Mouse (Mus musculus) adipocyte (in vitro differentiated cells): ENCODE results near the gene Olfr656.
A peak's percentile ranks its signal among the peaks of the same experiment; 100 is the strongest.

Experiments used
- DNase-seq: peaks from one replicate; pipeline ENCODE4 v3.0.0-alpha.2; 2016; ENCODE audit warnings: low spot score

The Olfr656 gene

DNA sequence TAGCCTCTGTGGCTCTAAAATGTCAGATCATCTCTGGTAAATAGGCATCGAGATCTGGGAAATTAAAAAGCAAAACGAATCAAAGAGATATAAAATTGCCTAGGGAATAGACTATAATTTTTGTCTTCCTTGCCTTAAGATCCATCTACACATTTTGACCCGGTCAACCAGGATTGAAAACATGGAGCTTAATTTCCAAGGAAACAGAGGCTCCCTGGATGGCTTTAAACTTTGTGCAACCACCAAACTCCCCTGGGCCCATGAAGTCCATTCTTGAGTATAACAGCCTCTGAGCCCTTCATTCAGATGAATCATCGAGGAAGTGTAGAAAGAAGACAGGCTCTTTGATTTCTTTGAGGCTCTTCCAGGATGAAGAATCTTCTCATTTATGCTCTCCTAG lies at the start of gene Olfr656:
Gene Olfr656, plus strand, starts transcription at position 301 of the 400 bp plus-strand sequence.
- DNase-seq: peak; percentile 2

DNA sequence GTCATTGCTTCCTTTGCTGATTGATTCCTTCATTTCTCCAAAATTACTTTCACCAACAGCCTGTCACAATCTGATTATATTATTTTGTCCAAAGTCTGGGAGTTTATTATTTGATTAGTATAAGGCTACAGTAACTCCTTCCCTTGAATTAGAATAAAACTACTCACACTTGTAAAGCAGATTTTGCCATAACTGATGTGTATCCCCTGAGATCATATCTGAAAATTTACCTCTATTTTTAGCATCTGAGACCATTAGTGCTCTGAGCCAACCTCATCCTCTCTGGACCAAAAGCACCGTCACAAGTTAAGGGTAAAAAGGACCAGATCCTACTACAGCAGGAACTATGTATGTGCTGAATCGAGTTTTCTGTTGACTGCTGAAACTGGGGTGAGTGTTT lies 36.7 kb upstream of the Olfr656 start, which contains the start of gene Olfr653:
Gene Olfr653, plus strand, starts transcription at position 301 of the 400 bp plus-strand sequence.
- DNase-seq: no peak

DNA sequence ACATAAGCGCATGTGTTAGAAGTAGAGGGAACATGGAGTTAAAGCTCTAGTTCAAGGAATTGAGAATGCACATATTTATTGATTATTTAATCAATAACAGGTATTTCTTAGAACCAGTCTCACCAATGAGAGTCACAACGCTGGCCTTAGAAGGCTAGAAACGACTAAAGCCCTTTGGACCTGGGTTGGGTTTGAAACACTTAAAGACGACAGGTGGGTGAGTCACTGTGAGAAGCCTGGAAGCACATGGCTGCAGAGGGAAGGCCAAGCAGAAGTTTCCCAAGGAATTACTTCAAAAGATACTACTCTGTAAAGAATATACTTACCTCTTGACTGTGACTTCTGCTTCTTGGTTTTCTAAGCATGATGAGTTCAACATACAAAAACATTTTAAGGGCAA lies 32.9 kb upstream of the Olfr656 start:
- no peak for DNase-seq

DNA sequence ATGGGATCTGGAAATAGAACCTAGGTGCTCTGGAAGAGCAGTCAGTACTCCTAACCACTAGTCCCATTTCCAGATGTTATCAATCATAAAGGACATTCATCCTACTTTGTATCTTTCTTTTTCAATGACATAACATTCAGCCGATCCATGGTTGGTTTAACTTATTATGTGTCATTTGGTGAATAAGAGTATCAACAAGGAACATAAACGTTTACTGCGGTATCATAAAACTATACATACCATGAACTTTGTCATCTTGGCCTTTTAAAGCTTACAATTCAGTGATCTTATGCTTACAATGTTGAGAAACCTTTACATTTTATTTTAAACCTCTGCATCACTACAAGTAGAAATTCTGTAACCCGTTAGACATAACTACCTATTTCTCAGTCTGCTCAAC lies 32.3 kb upstream of the Olfr656 start:
- no peak for DNase-seq

DNA sequence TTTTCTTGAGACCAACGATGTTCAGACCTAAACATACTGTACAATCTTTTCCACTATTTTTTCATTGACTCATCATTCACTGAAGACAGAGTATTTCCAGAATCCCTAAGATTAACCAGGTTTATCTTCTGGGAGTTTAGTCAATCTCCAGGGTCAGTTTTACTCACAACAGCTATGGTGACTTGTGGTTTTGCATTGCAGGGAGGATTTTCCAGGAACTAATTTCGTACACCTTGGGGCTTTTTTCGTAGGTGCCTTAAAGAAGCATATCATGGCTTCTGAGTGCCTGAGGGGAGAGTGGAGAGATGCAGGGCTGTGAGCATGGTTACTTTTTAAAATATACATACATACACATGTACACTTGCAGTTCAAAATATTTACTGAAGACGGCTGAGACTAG lies 27.0 kb upstream of the Olfr656 start, which contains the start of gene Olfr654:
Gene Olfr654, plus strand, starts transcription at position 301 of the 400 bp plus-strand sequence.
- DNase-seq: no peak

DNA sequence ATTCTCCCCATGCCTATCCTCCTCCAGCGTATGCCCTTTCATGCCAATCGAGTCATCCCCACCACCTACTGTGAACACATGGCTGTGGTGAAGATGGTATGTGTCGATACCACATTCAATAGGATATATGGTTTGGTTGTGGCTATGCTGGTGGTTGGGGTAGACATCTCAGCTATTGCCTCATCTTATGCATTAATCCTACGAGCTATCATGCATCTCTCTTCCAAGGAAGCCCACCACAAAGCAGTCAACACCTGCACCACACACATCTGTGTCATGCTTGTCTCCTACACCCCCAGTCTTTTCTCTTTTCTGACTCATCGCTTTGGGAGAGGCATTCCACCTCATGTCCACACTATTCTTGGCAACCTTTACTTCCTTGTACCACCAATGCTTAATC lies 25.5 kb upstream of the Olfr656 start:
- no peak for DNase-seq

DNA sequence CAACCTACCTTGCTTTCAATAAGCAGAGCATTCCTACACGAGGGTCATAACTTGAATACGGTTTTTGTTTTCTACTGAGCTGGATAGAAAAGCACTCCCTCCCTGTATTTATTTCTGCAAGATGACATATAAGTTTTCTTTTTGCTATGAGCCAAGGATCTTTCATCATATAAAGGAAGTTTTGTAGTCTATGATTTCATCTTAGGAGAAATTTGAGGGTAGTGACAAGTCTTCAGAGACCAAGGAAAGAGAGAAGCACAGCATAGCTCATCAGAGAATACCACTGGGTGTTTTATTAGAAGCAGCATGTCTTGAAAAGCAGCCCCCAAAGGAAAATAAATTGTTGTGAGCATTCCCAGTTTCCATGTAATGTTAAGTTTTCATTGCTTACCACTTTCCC lies 12.1 kb upstream of the Olfr656 start, which contains the start of gene Olfr655:
Gene Olfr655, minus strand, starts transcription at position 101 of the 400 bp plus-strand sequence.
- no peak for DNase-seq

DNA sequence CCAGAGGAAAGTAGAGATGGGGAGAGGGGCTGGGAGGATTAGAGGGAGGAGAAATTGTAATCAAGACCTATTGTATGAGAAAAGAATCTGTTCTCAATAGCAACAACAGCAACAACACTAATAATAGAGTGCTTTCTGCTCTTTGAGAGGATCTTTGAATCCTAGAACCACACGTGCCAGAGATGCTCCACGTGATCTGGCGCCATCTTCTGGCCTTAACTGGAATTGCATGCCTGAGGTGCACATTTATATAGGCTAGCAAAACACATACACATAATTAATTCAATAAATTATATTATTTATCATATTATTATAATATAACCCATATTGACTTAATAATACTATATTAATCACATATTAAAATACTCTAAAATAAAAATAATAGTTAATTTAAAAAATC lies 10.6 kb upstream of the Olfr656 start:
- DNase-seq: no peak

DNA sequence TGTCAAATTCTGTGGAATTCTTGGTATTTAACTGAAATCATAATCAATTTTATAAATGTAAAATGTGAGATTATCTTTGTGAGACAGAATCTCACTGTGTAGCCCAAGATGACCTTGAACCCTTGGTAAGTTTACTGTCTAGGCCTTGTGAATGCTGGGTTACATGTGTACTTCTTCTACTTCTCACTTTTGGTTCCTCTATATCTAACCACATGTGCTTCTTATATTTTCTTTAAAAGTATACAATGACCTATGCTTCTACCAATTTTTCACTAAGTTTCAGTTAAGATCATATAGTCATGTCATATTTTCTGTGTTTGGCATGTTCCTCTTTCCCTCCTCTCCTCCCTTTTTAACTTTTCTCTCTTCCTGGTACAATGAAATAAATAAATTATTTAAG lies 9.0 kb upstream of the Olfr656 start:
- no peak for DNase-seq

DNA sequence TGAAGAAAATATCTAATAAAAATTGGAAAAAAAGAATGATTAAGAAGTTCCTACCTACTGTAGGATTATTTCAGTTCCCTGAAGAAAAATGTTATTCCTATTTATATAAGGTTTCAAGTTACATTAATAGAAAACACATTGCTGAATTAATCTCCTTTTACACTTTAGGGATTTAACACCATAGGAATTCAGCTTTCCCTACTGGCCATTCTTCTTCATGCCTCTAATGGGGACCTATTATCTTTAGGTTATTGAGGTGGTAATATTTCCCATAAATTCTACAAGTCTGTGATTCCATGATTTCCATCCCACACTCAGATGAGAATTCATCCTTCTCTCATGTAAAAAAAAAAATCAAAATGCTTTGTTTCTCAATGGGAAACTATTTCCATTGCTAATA lies 10.7 kb downstream of the Olfr656 start, which contains the start of gene Olfr657:
Gene Olfr657, plus strand, starts transcription at position 301 of the 400 bp plus-strand sequence.
- DNase-seq: no peak

DNA sequence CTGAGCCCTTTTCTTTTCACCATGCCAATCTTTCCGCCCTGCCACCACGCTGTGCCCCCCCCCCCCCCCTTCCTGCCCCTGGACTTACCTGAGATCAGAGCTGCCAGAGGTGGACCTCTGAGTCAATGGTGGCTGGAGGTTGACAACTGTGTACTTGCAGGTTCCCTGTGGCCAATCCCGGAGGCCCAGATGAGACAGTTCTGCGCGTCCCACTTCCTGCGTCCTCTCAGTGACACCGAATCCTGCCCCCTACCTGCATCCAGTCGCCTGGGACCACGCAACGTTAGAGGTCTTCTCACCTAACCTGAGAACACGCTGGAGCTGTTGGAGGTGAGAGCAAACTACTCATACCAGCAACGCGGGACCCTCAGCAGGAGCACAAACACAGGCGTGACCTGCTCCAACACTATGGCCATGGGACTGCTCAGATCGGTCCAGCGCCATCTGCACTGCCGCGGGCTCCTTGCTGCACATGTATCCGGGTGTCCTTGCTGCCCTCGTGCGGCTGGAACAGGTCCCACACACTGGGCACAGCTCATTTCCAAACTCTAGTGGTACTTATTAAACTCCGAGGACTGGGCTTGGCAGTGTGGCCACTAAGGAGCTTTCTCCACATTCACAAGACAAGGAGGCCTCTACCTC lies 33.2 kb downstream of the Olfr656 start, which contains the start of gene Olfr658:
Gene Olfr658, minus strand, starts transcription at position 465 of the 642 bp plus-strand sequence.
- no peak for DNase-seq

DNA sequence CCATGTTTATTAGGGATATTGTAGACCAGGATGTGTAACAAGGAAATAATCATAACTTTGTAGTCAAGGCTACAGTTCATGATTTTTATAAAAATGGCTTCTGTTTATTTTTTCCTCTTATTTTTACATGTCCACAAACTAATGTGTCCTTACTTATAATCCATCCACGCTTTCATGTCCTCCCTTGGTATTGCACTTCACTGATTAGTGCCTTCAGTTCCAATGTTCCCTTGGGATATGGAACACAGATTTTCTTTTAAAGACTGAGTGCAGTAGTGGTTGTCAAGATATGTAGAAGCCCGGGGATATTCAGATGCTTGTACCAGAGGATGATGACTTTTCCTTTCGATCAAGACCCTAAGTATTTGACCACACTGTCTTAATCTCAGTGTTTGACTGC lies 52.7 kb downstream of the Olfr656 start, which contains the start of gene Olfr659:
Gene Olfr659, plus strand, starts transcription at position 301 of the 400 bp plus-strand sequence.
- no peak for DNase-seq
